Comparison of ENCODE assay signal across 11 mouse cellular contexts in genomic region chr2:150669454-150670045, GRCm38 (mm10). TPM values are rescaled to one million over a fixed set of nuclear protein-coding genes. Genes with fewer than 3 reads are reported as not detected.
DNase-seq lines count a peak whose midpoint lies in the region; ATAC-seq and TF ChIP-seq lines count a peak whose summit lies in the region.
"Had no signal": no experiment of that assay in that cellular context is flagged by ENCODE, and none has a peak within 500 bp of the region (broad histone marks: within the 10 kb centered on the region; RNA-seq: fewer than 3 reads in every experiment).

No protein-coding gene starts in this region.

- no peak for TF ChIP-seq CTCF in liver, adult 2 months (IDR thresholded peaks at IDR 0.05; ENCODE audit: low read depth, low read length)

- no peak overlapping the region for H3K9ac ChIP-seq in liver, adult 2 months (ENCODE audit: low read depth, low read length)
- no peak overlapping the region for H3K9ac ChIP-seq in liver, embryonic 13.5 days

- no peak overlapping the region for H3K4me2 ChIP-seq in liver, embryonic 13.5 days

- H3K36me3 ChIP-seq in liver, adult 2 months (ENCODE audit: control insufficient read depth, insufficient read depth, low read length): no peaks in the 10 kb centered on the region
- H3K36me3 ChIP-seq in liver, embryonic 13.5 days: no peaks in the 10 kb centered on the region

- DNase-seq in adrenal gland, adult (ENCODE audit: inconsistent age in 2 of 2, low spot score in 1 of 2): peak; percentile 23 to 57
- no peak for DNase-seq in adrenal gland, postnatal 10 days
- peak; percentile 13 for DNase-seq in liver, adult 2 months (ENCODE audit: extremely low read depth, low read depth, low spot score)
- DNase-seq in liver (no peak), MN1 (ENCODE audit: low spot score) (no peak)
- DNase-seq in liver, embryonic 13.5 days: no peak
- peak; percentile 59 to 77 for DNase-seq in spleen, postnatal 4 days (ENCODE audit: low spot score in 2 of 2)
- DNase-seq in frontal cortex, adult 2 months (ENCODE audit: extremely low spot score in 1 of 2, low spot score in 1 of 2): no peak
- DNase-seq: midbrain, embryonic 14.5 days had no signal

- H3K27me3 ChIP-seq in liver, adult 2 months (ENCODE audit: control insufficient read depth, insufficient read depth, low read length): peaks cover 4% of the 10 kb centered on the region; the same call in 1 of the 2 replicates
- no peaks in the 10 kb centered on the region for H3K27me3 ChIP-seq in liver, embryonic 13.5 days

- no peak for TF ChIP-seq POLR2A in liver, adult 2 months (IDR thresholded peaks at IDR 0.05; ENCODE audit: extremely low read depth, insufficient read depth, low read length)

- H3K4me1 ChIP-seq in liver, adult 2 months (ENCODE audit: control insufficient read depth, insufficient read depth, low read length): peaks cover 2% of the 10 kb centered on the region
- peaks cover 75% of the 10 kb centered on the region for H3K4me1 ChIP-seq in liver, embryonic 13.5 days (replicated peaks)

- H3K27ac ChIP-seq in liver, adult 2 months (replicated peaks; ENCODE audit: insufficient read depth, low read depth, low read length): no peak overlapping the region
- peak overlapping the region; percentile 40; the same call in 1 of the 2 replicates for H3K27ac ChIP-seq in liver, embryonic 13.5 days

- no peaks in the 10 kb centered on the region for H3K79me2 ChIP-seq in liver, adult 2 months (ENCODE audit: control insufficient read depth, insufficient read depth, low read length)

- no peak for ATAC-seq in liver, embryonic 13.5 days (ENCODE audit: low read depth)

- no peak overlapping the region for H3K4me3 ChIP-seq in liver, adult 2 months (ENCODE audit: insufficient read depth, low read depth, low read length)
- no peak overlapping the region for H3K4me3 ChIP-seq in liver, embryonic 13.5 days (replicated peaks)
- H3K4me3 ChIP-seq: heart, adult 2 months had no signal

- no peaks in the 10 kb centered on the region for H3K9me3 ChIP-seq in liver, embryonic 13.5 days (replicated peaks)

- 89% methylated on average over 2 of the region's 2 CpGs for WGBS in liver, adult 2 months
- 45% methylated on average over 2 of the region's 2 CpGs for WGBS in liver, embryonic 13.5 days (ENCODE audit: insufficient replicate concordance)

RNA-seq across cellular contexts. Expression of gene Acss1, which starts 1.2 kb away (rescaled TPM):
- 10 to 100 TPM; 64.7 to 68.9 TPM for total RNA-seq in adrenal gland, postnatal 10 days (2021)
- total RNA-seq in liver, adult 2 months (2014; rRNA removed): 0.47 and 0.83 TPM in 2 replicates
- 0.29 and 0.47 TPM in 2 replicates for polyA plus RNA-seq in liver, adult 2 months (2012; rRNA removed)
- 28.7 and 44.7 TPM in 2 replicates for polyA plus RNA-seq in liver, embryonic 13.5 days (2015; fragmentation: Nextera tagmentation; extraction: Ambion mirVana)
- polyA plus RNA-seq in frontal cortex, adult 2 months (2012; rRNA removed): 25.3 and 25.9 TPM in 2 replicates

RNA-seq across cellular contexts. Expression of gene Vsx1, which starts 19.6 kb away (rescaled TPM):
- not detected for total RNA-seq in adrenal gland, postnatal 10 days (2021)
- total RNA-seq in liver, adult 2 months (2014; rRNA removed): not detected in 2 replicates
- not detected in 2 replicates for polyA plus RNA-seq in liver, adult 2 months (2012; rRNA removed)
- not detected in 2 replicates for polyA plus RNA-seq in liver, embryonic 13.5 days (2015; fragmentation: Nextera tagmentation; extraction: Ambion mirVana)
- polyA plus RNA-seq in frontal cortex, adult 2 months (2012; rRNA removed): 0.15 and 0.16 TPM in 2 replicates
- total RNA-seq: left cerebral cortex, postnatal 10 days had no signal
- polyA plus RNA-seq: heart, adult 2 months; midbrain, embryonic 14.5 days had no signal

Comparison
In these comparisons a context has a peak if more than half of its experiments do, and no peak if none do; other contexts are left out.
1. DNase-seq: peak in adrenal gland, adult (2 of 2), liver, adult 2 months (single experiment) and spleen, postnatal 4 days (2 of 2); none in adrenal gland, postnatal 10 days (single experiment), liver (single experiment), liver, embryonic 13.5 days (single experiment), MN1 (single experiment) and frontal cortex, adult 2 months (0 of 2).
2. RNA of gene Acss1, which starts 1.2 kb away (polyA plus RNA-seq): 28.7 to 44.7 TPM in liver, embryonic 13.5 days and 25.3 to 25.9 TPM in frontal cortex, adult 2 months; 0.29 to 0.47 TPM in liver, adult 2 months; every median in the first group is over 10 times any median in the second.